Mouse (Mus musculus): ENCODE data around the gene Hmgn2. TPM values are rescaled to one million over a fixed set of nuclear protein-coding genes. Genes with fewer than 3 reads are reported as not detected.

The Hmgn2 gene
- polyA plus RNA-seq, 1 experiment: 96.2 TPM

DNA sequence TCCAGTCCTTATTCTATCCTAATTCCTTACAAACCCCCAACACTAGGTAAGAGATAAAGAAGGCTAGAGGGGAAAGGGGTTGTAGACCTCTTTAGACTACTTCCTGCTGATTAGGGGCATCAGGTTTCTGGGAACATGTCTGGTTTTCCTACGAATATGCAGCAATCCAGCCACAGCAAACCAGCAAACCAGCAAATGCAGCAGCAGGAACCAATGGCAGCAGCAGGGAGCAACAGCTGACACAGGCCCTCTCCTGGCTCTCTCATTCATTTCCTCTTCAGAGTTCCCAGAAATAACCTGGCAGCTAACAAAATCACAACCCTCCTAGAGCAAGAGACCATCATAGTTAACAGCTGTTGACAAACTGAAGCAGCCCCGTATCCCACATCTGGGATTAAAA is 30.4 kb downstream of the Hmgn2 start:
- Histone ChIP-seq H3K27me3 (ENCODE audit: control insufficient read depth, insufficient read depth, low read length) (no peaks in the 10 kb centered on the region), H3K4me1 (replicated peaks; ENCODE audit: control insufficient read depth, insufficient read depth, low read length) (no peaks in the 10 kb centered on the region), H3K27ac (ENCODE audit: control insufficient read depth, insufficient read depth, low read length) (no peak overlapping the region), H3K36me3 (ENCODE audit: control insufficient read depth, insufficient read depth, low read length) (no peaks in the 10 kb centered on the region), H3K4me3 (ENCODE audit: control insufficient read depth, insufficient read depth, low read length) (no peak overlapping the region)
- 78% methylated on average over 2 of the region's 2 CpGs for WGBS
- no peak for DNase-seq
- no peak for TF ChIP-seq CTCF (IDR thresholded peaks at IDR 0.05; ENCODE audit: borderline replicate concordance, control insufficient read depth, extremely low read depth, insufficient read depth, low read length, poor library complexity)
- no peak for TF ChIP-seq POLR2A (IDR thresholded peaks at IDR 0.05; ENCODE audit: control insufficient read depth, extremely low read depth, insufficient read depth, low read length, poor library complexity)

DNA sequence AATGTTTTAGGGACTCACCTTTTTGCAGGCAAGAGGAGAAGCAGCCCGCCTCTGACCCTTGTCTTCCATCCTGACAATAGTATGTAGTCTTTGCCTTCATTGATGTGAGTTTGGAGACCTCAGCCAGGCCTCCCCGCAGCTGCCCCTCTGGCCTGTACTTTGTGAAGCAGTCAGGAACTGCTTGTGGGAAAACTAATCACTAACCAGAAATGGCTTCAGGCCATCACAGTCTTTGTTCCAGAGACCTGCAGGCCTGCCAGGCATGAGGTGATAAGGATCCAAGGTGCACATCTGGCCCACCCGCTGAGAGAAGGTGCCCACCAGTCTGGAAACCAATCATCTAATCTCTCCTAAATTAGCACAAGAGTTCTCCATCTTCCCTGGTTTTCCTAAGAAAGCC is 36.7 kb downstream of the Hmgn2 start:
- no peak overlapping the region for H3K4me3 ChIP-seq (ENCODE audit: control insufficient read depth, insufficient read depth, low read length)
- H3K36me3 ChIP-seq (ENCODE audit: control insufficient read depth, insufficient read depth, low read length): no peaks in the 10 kb centered on the region
- no peaks in the 10 kb centered on the region for H3K27me3 ChIP-seq (ENCODE audit: control insufficient read depth, insufficient read depth, low read length)
- no peak for TF ChIP-seq CTCF (IDR thresholded peaks at IDR 0.05; ENCODE audit: borderline replicate concordance, control insufficient read depth, extremely low read depth, insufficient read depth, low read length, poor library complexity)
- TF ChIP-seq POLR2A (IDR thresholded peaks at IDR 0.05; ENCODE audit: control insufficient read depth, extremely low read depth, insufficient read depth, low read length, poor library complexity): no peak
- no peak overlapping the region for H3K27ac ChIP-seq (ENCODE audit: control insufficient read depth, insufficient read depth, low read length)
- WGBS: 97% methylated on average over 3 of the region's 3 CpGs
- DNase-seq: no peak
- H3K4me1 ChIP-seq (replicated peaks; ENCODE audit: control insufficient read depth, insufficient read depth, low read length): peaks cover 14% of the 10 kb centered on the region

DNA sequence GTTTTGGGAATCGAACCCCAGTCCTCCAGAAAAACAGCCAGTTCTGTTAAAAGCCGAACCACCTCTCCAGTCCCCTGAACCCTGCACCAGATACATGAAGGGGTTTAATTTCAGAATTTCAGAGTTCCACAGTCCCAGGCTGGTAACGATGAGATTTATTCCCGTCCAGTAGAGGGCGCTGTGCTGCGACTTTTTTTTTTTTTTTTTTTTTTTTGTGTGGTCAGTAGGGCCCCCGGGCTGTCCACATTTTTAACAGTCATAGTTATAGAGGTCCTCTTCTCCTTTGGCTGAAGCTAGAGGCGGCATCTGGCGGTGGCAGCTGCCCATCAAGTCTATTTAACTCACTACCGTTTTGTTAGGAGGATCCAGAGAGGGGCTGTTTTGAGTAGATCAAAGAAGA is 37.1 kb downstream of the Hmgn2 start:
- H3K27me3 ChIP-seq (ENCODE audit: control insufficient read depth, insufficient read depth, low read length): no peaks in the 10 kb centered on the region
- peaks cover 14% of the 10 kb centered on the region for H3K4me1 ChIP-seq (replicated peaks; ENCODE audit: control insufficient read depth, insufficient read depth, low read length)
- H3K27ac ChIP-seq (ENCODE audit: control insufficient read depth, insufficient read depth, low read length): no peak overlapping the region
- TF ChIP-seq CTCF (IDR thresholded peaks at IDR 0.05; ENCODE audit: borderline replicate concordance, control insufficient read depth, extremely low read depth, insufficient read depth, low read length, poor library complexity) (no peak), POLR2A (IDR thresholded peaks at IDR 0.05; ENCODE audit: control insufficient read depth, extremely low read depth, insufficient read depth, low read length, poor library complexity) (no peak)
- no peak for DNase-seq
- H3K36me3 ChIP-seq (ENCODE audit: control insufficient read depth, insufficient read depth, low read length): no peaks in the 10 kb centered on the region
- no peak overlapping the region for H3K4me3 ChIP-seq (ENCODE audit: control insufficient read depth, insufficient read depth, low read length)
- WGBS: 25% methylated on average over 10 of the region's 10 CpGs

DNA sequence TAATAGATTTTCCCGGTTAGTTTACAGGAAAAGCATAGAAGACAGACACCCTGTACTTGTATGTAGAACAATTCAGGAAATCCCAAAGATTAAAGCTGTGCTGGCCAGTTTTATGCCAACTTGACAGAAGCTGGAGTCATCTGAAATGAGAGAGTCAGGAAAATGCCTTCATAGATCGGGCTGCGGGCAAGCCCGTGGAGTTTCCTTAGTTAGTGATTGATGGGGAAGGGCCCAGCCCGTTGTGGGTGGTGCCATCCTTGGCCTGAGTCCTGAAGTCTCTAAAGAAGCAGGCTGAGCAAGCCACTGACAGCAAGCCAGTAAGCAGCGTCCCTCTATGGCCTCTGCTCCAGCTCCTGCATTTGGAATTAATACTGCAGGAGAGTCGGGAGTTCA is 39.2 kb downstream of the Hmgn2 start:
- peaks cover 14% of the 10 kb centered on the region for H3K4me1 ChIP-seq (replicated peaks; ENCODE audit: control insufficient read depth, insufficient read depth, low read length)
- WGBS: 14% methylated on average over 7 of the region's 7 CpGs
- TF ChIP-seq CTCF (IDR thresholded peaks at IDR 0.05; ENCODE audit: borderline replicate concordance, control insufficient read depth, extremely low read depth, insufficient read depth, low read length, poor library complexity) (no peak), POLR2A (IDR thresholded peaks at IDR 0.05; ENCODE audit: control insufficient read depth, extremely low read depth, insufficient read depth, low read length, poor library complexity) (0 out of 2 replicates have a peak, but pooled peaks have one; percentile 28)
- peak overlapping the region; percentile 27; the same call in 1 of the 2 replicates for H3K4me3 ChIP-seq (ENCODE audit: control insufficient read depth, insufficient read depth, low read length)
- H3K27ac ChIP-seq (ENCODE audit: control insufficient read depth, insufficient read depth, low read length): peak overlapping the region; percentile 30; the same call in 1 of the 2 replicates
- no peak for DNase-seq
- H3K36me3 ChIP-seq (ENCODE audit: control insufficient read depth, insufficient read depth, low read length): no peaks in the 10 kb centered on the region
- no peaks in the 10 kb centered on the region for H3K27me3 ChIP-seq (ENCODE audit: control insufficient read depth, insufficient read depth, low read length)

DNA sequence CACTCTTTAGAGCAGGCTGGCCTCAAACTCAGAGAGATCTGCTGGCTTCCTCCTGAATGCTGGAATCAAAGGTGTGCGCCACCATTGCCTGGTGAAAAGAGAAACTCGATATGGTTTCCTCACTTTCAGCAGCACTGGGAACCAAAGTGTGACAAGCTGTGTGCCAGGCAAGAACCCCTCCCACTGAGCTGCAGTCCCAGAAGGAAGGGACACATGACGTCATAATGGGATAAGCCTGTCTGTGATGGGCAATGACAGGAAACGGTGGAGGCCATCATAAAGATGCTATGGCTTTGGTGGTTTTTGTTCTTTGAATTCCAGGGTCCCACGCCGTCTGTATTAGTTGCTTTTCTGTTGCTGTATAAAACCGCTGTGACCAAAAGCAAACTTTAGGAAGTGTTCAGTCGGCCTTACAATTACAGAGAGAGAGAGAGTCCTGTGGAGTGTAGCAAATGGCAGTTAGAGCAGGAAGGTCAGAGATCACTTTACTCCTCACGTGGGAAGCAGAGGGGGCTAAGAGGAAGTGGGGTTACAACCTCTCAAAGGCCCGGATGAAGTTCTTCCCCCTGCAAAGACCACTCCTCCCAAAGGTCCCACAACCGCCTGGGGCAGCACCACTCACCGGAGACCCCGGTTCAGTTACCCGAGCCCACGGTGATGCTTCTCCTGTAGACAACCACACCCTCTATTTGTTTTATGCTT is 39.7 kb downstream of the Hmgn2 start:
- peak overlapping the region; percentile 27; the same call in 1 of the 2 replicates for H3K4me3 ChIP-seq (ENCODE audit: control insufficient read depth, insufficient read depth, low read length)
- TF ChIP-seq CTCF (IDR thresholded peaks at IDR 0.05; ENCODE audit: borderline replicate concordance, control insufficient read depth, extremely low read depth, insufficient read depth, low read length, poor library complexity) (no peak), POLR2A (IDR thresholded peaks at IDR 0.05; ENCODE audit: control insufficient read depth, extremely low read depth, insufficient read depth, low read length, poor library complexity) (no peak)
- peak overlapping the region; percentile 30; the same call in 1 of the 2 replicates for H3K27ac ChIP-seq (ENCODE audit: control insufficient read depth, insufficient read depth, low read length)
- H3K27me3 ChIP-seq (ENCODE audit: control insufficient read depth, insufficient read depth, low read length): no peaks in the 10 kb centered on the region
- H3K36me3 ChIP-seq (ENCODE audit: control insufficient read depth, insufficient read depth, low read length): no peaks in the 10 kb centered on the region
- 9% methylated on average over 15 of the region's 15 CpGs for WGBS
- H3K4me1 ChIP-seq (replicated peaks; ENCODE audit: control insufficient read depth, insufficient read depth, low read length): peaks cover 14% of the 10 kb centered on the region
- DNase-seq: peak; percentile 19

DNA sequence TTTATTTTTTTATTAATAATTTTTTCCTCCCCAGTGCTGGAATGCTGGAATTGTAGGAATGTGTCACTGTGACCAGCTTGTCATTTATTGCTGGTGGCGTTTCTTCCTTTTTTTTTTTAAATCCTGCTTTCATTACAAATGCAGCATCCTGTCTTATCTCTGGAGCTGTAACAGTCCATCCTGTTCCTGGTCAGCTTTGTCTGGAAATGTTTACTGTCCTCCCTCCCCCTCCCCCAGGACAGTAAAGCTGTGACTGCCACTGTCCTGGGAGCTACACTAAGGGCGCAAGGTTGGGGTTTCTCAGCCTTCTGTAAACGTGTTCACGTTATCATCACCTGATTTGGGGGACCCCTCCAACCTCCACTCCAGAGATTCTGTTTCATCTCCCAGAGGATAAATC is 43.2 kb downstream of the Hmgn2 start:
- Histone ChIP-seq H3K27ac (ENCODE audit: control insufficient read depth, insufficient read depth, low read length) (no peak overlapping the region), H3K4me1 (replicated peaks; ENCODE audit: control insufficient read depth, insufficient read depth, low read length) (peaks cover 14% of the 10 kb centered on the region), H3K27me3 (ENCODE audit: control insufficient read depth, insufficient read depth, low read length) (no peaks in the 10 kb centered on the region), H3K36me3 (ENCODE audit: control insufficient read depth, insufficient read depth, low read length) (no peaks in the 10 kb centered on the region), H3K4me3 (ENCODE audit: control insufficient read depth, insufficient read depth, low read length) (no peak overlapping the region)
- TF ChIP-seq POLR2A (IDR thresholded peaks at IDR 0.05; ENCODE audit: control insufficient read depth, extremely low read depth, insufficient read depth, low read length, poor library complexity): no peak
- TF ChIP-seq CTCF (IDR thresholded peaks at IDR 0.05; ENCODE audit: borderline replicate concordance, control insufficient read depth, extremely low read depth, insufficient read depth, low read length, poor library complexity): no peak
- DNase-seq: no peak
- 91% methylated on average over 4 of the region's 4 CpGs for WGBS
